13 mouse cellular contexts compared by ENCODE assay signal in the genomic region with DNA sequence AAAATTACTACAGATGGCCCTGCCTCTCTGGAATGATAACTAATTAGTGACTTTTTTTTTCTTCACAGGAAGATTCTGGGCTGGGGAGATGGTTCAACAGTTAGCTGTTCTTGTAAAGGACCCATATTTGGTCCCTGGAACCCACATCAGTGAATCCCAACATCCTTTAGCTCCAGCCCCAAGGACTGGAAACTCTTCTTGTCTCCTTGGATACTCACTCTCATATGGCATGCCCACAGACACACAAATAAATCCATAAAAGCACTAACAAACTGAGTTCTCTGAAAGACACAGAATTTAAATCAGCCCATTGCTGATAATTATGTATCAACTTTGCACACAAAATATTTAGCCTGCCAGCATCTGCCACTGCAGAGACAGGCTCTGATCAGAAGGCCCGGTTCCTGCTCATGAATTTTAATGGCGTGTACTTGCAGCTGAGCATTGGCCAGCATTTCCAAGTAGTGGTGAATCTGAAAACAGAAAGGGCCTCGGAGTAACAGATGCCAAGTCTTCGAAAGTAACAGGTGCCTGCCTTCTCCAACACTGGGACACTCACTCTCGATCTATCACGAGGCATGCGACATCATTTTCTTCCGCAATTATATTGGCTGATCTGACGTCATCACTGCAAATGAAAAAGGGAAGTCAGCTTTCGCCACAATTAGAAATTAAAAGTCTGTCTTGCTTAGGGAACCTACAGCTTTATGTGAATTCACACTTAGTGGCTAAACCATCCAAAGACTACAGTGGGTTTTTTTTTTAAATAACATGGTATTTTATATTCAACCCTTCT.
A peak's percentile ranks its signal among the peaks of the same experiment; 100 is the strongest.
DNase-seq lines count a peak whose midpoint lies in the region; ATAC-seq and TF ChIP-seq lines count a peak whose summit lies in the region.
"Had no signal": no experiment of that assay in that cellular context is flagged by ENCODE, and none has a peak within 500 bp of the region (broad histone marks: within the 10 kb centered on the region; RNA-seq: fewer than 3 reads in every experiment).

No protein-coding gene starts in this region.

- no peak for TF ChIP-seq CTCF in intestine, postnatal 0 days (IDR thresholded peaks at IDR 0.05; ENCODE audit: low read depth)

- H3K27me3 ChIP-seq in midbrain, embryonic 14.5 days (ENCODE audit: control insufficient read depth, insufficient read depth, low read length), result no peaks in the 10 kb centered on the region
- no peaks in the 10 kb centered on the region for H3K27me3 ChIP-seq in intestine, postnatal 0 days (replicated peaks; ENCODE audit: control insufficient read depth, insufficient read depth, low read length)

- H3K9ac ChIP-seq in midbrain, embryonic 14.5 days (replicated peaks; ENCODE audit: low read length), result no peak overlapping the region
- no peak overlapping the region for H3K9ac ChIP-seq in intestine, postnatal 0 days (ENCODE audit: low read depth, low read length)

- no peak overlapping the region; the same call in 1 of the 2 replicates for H3K27ac ChIP-seq in midbrain, embryonic 14.5 days (replicated peaks; ENCODE audit: low read depth, low read length)
- H3K27ac ChIP-seq in intestine, postnatal 0 days (ENCODE audit: low read depth, low read length), result no peak overlapping the region

- ATAC-seq in common myeloid progenitor, adult 5-6 weeks (replicated peaks; ENCODE audit: low read depth, poor library complexity, severe bottlenecking), result peak; percentile 52; the same call in 1 of the 2 replicates
- ATAC-seq in midbrain, embryonic 14.5 days (ENCODE audit: low FRiP score, low TSS enrichment), result peak; percentile 81
- ATAC-seq in monocyte, adult 5-6 weeks (replicated peaks; ENCODE audit: insufficient number of reproducible peaks, low FRiP score, low TSS enrichment, poor library complexity, severe bottlenecking), result no peak
- ATAC-seq in intestine, postnatal 0 days, result no peak

- no peaks in the 10 kb centered on the region for H3K36me3 ChIP-seq in midbrain, embryonic 14.5 days (ENCODE audit: control insufficient read depth, insufficient read depth, low read length)
- peaks cover 13% of the 10 kb centered on the region; the same call in 1 of the 2 replicates for H3K36me3 ChIP-seq in intestine, postnatal 0 days (ENCODE audit: control insufficient read depth, insufficient read depth)
- H3K36me3 ChIP-seq: G1E had no signal

- H3K9me3 ChIP-seq in midbrain, embryonic 14.5 days (ENCODE audit: control insufficient read depth, low read length), result no peaks in the 10 kb centered on the region
- no peaks in the 10 kb centered on the region for H3K9me3 ChIP-seq in intestine, postnatal 0 days (ENCODE audit: control insufficient read depth)

- peaks cover 9% of the 10 kb centered on the region; the same call in 1 of the 2 replicates for H3K4me1 ChIP-seq in midbrain, embryonic 14.5 days (ENCODE audit: control insufficient read depth, insufficient read depth, low read length)
- H3K4me1 ChIP-seq in intestine, postnatal 0 days (replicated peaks; ENCODE audit: control insufficient read depth, insufficient read depth, low read length), result no peaks in the 10 kb centered on the region; the same call in 1 of the 2 replicates

- DNase-seq in frontal cortex, adult 2 months (ENCODE audit: extremely low spot score in 1 of 2, low spot score in 1 of 2), result peak; percentile 44 to 67
- DNase-seq in layer of hippocampus, adult 9-10 months (ENCODE audit: low spot score), result peak; percentile 32
- peak; percentile 78 for DNase-seq in midbrain, embryonic 14.5 days
- no peak for DNase-seq in lung, postnatal 36 days
- no peak for DNase-seq in embryo, embryonic 10.5 days (ENCODE audit: low spot score)
- DNase-seq: adrenal gland, postnatal 10 days; kidney, postnatal 36 days had no signal

- 31% methylated on average over 10 of the region's 10 CpGs for WGBS in midbrain, embryonic 14.5 days
- 89% methylated on average over 10 of the region's 10 CpGs for WGBS in intestine, postnatal 0 days

- H3K4me2 ChIP-seq in midbrain, embryonic 14.5 days (ENCODE audit: low read length), result 0 out of 2 replicates have a peak overlapping the region, but pooled peaks have one; percentile 10
- no peak overlapping the region for H3K4me2 ChIP-seq in intestine, postnatal 0 days (replicated peaks; ENCODE audit: low read depth)

- no peak overlapping the region for H3K4me3 ChIP-seq in midbrain, embryonic 14.5 days (replicated peaks; ENCODE audit: low read depth, low read length)
- no peak overlapping the region for H3K4me3 ChIP-seq in intestine, postnatal 0 days (ENCODE audit: low read depth, low read length)
- H3K4me3 ChIP-seq: erythroblast, embryonic 14.5 days; myocyte had no signal

Comparison
In these comparisons a context has a peak if more than half of its experiments do, and no peak if none do; other contexts are left out.
1. ATAC-seq: peak in common myeloid progenitor, adult 5-6 weeks (single experiment) and midbrain, embryonic 14.5 days (single experiment); none in monocyte, adult 5-6 weeks (single experiment) and intestine, postnatal 0 days (single experiment).
2. DNase-seq: peak in frontal cortex, adult 2 months (2 of 2), layer of hippocampus, adult 9-10 months (single experiment) and midbrain, embryonic 14.5 days (single experiment); none in lung, postnatal 36 days (single experiment) and embryo, embryonic 10.5 days (single experiment).